Mouse (Mus musculus) lung, embryonic 16.5 days (tissue): ENCODE measurements around the gene Dpysl4. TPM values are rescaled to one million over a fixed set of nuclear protein-coding genes. Genes with fewer than 3 reads are reported as not detected.
A peak's percentile ranks its signal among the peaks of the same experiment; 100 is the strongest.

ENCODE experiments used
- ATAC-seq: fragments of 200-750 bp; cut with Nextera tagmentation; 2 replicates; pipeline ENCODE4 v1.8.0; 2017; ENCODE audit warnings: low read depth, mild to moderate bottlenecking, moderate library complexity
- H3K27ac ChIP-seq: fragments of 300-500 bp; sonication (generic); 2 replicates; pipeline ENCODE4 v1.5.1; 2014; ENCODE audit warnings: mild to moderate bottlenecking, control low read depth, low read length
- H3K27me3 ChIP-seq: fragments of 300-500 bp; sonication (generic); 2 replicates; pipeline ENCODE4 v1.6.1; 2014; ENCODE audit warnings: low read depth, low read length, mixed read lengths; ENCODE audit not compliant: control insufficient read depth, insufficient read depth
- H3K36me3 ChIP-seq: fragments of 300-500 bp; sonication (generic); 2 replicates; pipeline ENCODE4 v1.6.1; 2014; ENCODE audit warnings: low read length; ENCODE audit not compliant: control insufficient read depth, insufficient read depth
- H3K4me1 ChIP-seq: fragments of 300-500 bp; sonication (generic); replicated peaks from 2 replicates; pipeline ENCODE4 v1.6.1; 2014; ENCODE audit warnings: low read length, mixed read lengths; ENCODE audit not compliant: control insufficient read depth, insufficient read depth
- H3K4me2 ChIP-seq: fragments of 300-500 bp; sonication (generic); 2 replicates; pipeline ENCODE4 v1.6.1; 2014; ENCODE audit warnings: low read depth, low read length, control low read depth
- H3K4me3 ChIP-seq: fragments of 300-500 bp; sonication (generic); 2 replicates; pipeline ENCODE4 v1.5.1; 2014; ENCODE audit warnings: mild to moderate bottlenecking, low read length, control low read depth
- H3K9ac ChIP-seq: fragments of 300-500 bp; sonication (generic); 2 replicates; pipeline ENCODE4 v1.6.1; 2014; ENCODE audit warnings: low read length, control low read depth
- H3K9me3 ChIP-seq: fragments of 300-500 bp; sonication (generic); 2 replicates; pipeline ENCODE4 v1.6.1; 2016; ENCODE audit warnings: low read length; ENCODE audit not compliant: control insufficient read depth
- WGBS: fragments of 180-500 bp; shearing (Covaris S2); extraction: QIAGEN DNeasy Blood & Tissue Kit; methylation state at CpG from one replicate; pipeline ENCODE4 v1.1.7; 2014; 5-methylcytosine and 5-hydroxymethylcytosine counted together
- polyA plus RNA-seq: library from polyadenylated mRNA; unstranded; fragments of >200 nt; fragmentation: Nextera tagmentation; extraction: Ambion mirVana; gene quantifications from 2 replicates; pipeline ENCODE4 v1.2.1, GENCODE M21; 2015

Gene Dpysl4
- polyA plus RNA-seq, 1 experiment from 2014 or later = 4.6 TPM

DNA sequence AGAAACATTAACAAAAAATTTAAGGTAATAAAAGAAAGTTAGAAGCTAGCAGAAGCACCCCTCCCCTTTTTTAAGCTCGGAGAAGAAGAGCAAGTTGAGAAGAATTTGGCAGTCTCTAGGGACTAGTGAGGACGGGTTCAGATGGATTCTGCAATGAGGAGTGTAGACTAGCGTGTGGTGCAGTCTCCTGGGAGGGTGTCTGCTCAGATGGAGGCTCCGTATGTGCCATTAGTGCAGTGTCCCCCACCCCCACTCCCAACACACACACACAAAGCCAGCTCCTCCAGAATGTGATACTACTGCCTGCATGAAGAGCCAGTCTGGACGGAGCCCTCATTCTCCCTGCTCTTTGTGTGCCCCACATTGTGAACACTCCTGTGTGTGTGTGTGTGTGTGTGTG, 4.6 kb upstream of the Dpysl4 start:
- Histone ChIP-seq H3K4me3 (no peak overlapping the region), H3K9ac (no peak overlapping the region), H3K4me1 (no peaks in the 10 kb centered on the region), H3K27ac (no peak overlapping the region), H3K4me2 (no peak overlapping the region), H3K27me3 (peaks cover 12% of the 10 kb centered on the region), H3K9me3 (no peaks in the 10 kb centered on the region), H3K36me3 (no peaks in the 10 kb centered on the region)
- WGBS = 66% methylated on average over 5 of the region's 5 CpGs
- ATAC-seq = no peak

DNA sequence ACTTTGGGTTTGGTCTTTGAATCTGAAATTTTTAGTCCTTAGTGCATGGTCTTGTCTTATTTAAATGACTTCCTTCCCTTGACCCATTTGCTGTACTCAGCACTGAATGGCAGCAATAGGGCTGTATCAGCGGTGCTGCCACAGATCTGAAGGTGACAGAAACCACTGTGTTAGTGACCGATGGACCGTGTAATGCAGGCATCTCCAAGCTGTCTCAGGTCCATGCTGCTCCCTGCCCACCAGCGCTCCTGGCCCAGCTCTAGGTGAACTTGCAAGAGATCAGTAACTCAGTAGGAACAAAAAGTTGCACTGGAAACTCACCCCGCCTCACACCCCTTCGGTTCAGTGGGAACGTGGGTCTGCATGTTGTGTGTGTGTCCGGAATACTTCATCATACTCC, 3.5 kb upstream of the Dpysl4 start:
- Histone ChIP-seq H3K9ac (no peak overlapping the region), H3K4me2 (no peak overlapping the region), H3K27me3 (peaks cover 23% of the 10 kb centered on the region), H3K4me3 (no peak overlapping the region), H3K36me3 (no peaks in the 10 kb centered on the region), H3K27ac (no peak overlapping the region), H3K4me1 (peaks cover 6% of the 10 kb centered on the region), H3K9me3 (no peaks in the 10 kb centered on the region)
- 78% methylated on average over 8 of the region's 8 CpGs for WGBS
- no peak for ATAC-seq

DNA sequence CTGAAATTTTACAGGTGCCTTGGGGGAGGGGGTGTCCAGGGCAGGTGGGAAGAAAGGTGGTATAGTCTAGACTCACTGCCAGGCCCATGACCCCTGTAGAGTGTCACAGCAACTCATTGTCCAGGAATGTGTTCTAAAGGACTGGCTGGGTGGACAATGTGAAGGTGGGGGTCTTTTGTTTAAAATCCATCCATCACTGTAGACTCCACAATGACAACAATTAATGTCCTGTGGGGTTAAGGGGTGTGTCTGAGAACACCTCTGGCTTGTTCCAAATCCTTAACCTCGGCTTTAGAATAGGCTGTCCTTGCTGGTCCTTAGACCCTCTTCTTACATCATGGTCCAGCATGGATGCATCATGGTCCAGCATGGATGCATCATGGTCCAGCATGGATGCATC, 1.5 kb upstream of the Dpysl4 start:
- no peak overlapping the region for H3K4me3 ChIP-seq
- H3K36me3 ChIP-seq = no peaks in the 10 kb centered on the region
- H3K9me3 ChIP-seq = no peaks in the 10 kb centered on the region
- 47% methylated on average over 1 of the region's 1 CpGs for WGBS
- H3K4me1 ChIP-seq = peaks cover 6% of the 10 kb centered on the region
- ATAC-seq = no peak
- no peak overlapping the region for H3K27ac ChIP-seq
- peaks cover 27% of the 10 kb centered on the region for H3K27me3 ChIP-seq
- H3K4me2 ChIP-seq = no peak overlapping the region
- H3K9ac ChIP-seq = no peak overlapping the region

DNA sequence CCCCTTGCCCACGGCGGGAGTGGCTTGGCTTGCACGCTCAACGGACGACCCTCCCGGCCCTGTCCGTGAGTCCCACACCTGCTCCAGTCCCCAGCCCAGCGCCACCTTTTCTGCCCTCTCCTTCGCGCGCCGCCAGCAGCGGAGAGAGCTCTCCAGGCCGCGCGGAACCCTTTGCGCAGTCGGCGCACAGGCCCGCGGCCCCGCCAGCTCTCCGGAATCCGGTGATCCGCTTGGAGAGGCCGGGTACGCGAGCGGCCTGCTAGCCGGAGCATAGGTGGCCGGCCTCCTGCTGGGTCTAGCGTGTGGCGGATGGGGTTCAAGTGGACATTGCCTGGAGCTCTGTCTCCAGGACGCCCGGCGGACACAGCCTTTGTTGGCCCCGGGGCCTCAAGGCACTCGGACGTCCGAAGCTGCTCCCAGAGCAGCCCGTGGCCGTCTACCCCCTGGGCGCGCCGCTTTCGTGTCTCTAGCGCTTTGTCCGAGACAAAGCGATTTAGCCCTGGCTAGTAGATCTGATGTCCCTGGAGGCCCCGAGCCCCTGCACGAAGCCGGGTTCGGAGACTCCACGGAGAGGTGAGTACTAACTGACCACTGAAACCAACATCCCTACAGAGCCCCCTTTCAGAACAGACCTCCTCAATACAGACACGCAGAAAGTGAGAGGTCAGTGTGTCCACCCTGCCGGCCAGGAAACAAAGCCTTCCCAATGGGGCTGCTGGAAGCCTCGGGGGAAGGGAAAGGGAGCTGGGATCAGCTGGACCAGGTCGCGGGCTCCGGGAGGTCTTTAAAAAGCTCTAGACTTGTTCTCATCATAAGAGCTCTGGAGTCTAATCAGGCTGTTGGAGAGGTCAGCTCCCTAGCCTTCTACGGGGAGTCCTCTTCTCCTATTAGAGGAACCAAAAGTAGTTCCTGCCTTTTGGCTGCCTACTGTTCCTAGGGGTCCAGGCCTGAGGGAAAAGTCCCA, 676 bp downstream of the Dpysl4 start:
- 3% methylated on average over 61 of the region's 61 CpGs for WGBS
- H3K27me3 ChIP-seq = peaks cover 27% of the 10 kb centered on the region
- peak overlapping the region; percentile 65 for H3K9ac ChIP-seq
- H3K4me1 ChIP-seq = peaks cover 6% of the 10 kb centered on the region
- H3K9me3 ChIP-seq = no peaks in the 10 kb centered on the region
- peak overlapping the region; percentile 90 for H3K4me2 ChIP-seq
- no peak overlapping the region for H3K27ac ChIP-seq
- H3K36me3 ChIP-seq = no peaks in the 10 kb centered on the region
- ATAC-seq = peak; percentile 72
- H3K4me3 ChIP-seq = peak overlapping the region; percentile 58

DNA sequence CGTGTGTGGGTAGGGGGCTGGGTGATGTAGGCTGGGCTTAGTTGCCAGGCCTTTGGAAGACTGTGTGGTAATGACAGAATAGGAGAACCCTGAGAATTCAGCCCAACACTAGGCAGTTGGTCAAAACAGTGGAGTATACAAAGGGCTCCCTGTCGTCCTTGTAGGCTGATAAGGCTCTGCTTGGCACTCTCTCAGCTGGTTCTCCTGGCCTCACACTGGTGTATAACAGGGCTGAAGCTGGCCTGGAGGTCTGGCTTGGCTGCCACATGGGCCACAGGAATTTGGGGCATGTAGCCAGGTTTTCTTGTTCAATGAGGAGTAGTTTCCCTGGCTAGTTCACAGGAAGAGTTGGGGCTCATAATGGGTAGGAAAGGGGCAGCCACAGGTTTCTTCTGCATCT, 2.0 kb downstream of the Dpysl4 start:
- Histone ChIP-seq H3K4me3 (no peak overlapping the region), H3K9me3 (no peaks in the 10 kb centered on the region), H3K27me3 (peaks cover 27% of the 10 kb centered on the region), H3K4me2 (no peak overlapping the region), H3K9ac (no peak overlapping the region), H3K27ac (no peak overlapping the region), H3K4me1 (peaks cover 6% of the 10 kb centered on the region), H3K36me3 (no peaks in the 10 kb centered on the region)
- WGBS = 47% methylated on average over 2 of the region's 2 CpGs
- ATAC-seq = no peak

DNA sequence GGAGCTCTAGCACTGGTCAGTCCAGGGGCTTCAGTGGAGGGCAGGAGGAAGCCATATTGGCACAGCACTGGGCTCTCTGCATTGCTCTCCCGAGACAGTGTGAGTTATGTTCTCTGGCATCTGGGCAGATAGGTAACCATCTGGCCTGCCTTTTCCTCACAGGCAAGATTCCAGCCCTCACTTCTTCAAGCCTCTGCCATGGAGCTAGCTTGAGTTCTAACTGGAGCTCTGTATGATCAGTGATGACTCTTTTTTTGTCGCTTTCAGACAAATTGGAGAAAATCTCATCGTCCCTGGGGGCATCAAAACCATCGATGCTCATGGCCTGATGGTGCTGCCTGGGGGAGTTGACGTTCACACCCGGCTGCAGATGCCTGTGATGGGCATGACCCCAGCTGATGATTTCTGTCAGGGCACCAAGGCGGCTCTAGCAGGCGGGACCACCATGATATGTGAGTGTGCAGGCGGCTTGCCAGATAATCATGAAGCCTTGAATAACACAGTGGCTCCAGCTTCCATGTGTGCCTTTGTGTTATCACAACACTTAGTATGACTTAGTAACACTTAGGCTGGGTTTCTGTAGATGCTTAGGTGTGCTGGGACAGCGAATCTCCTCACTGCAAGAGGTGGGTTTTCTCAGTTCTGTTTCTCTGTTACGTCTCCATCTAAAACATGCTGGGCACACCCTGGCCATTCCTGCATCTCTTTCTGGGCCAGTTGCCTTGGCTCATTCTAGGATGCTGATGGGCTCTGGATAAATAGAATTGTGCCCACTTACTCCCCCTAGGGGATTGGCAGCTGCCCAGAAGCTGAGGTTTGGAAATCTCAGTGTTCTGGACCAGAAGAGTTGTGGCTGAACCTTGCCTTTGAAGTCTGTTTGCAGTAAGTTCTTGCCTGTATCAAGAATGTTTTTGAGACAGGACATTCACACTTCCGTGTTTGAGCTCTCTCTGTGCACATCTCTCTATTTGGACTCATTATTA, 4.4 kb downstream of the Dpysl4 start:
- H3K27ac ChIP-seq = no peak overlapping the region
- no peak overlapping the region for H3K4me3 ChIP-seq
- no peaks in the 10 kb centered on the region for H3K36me3 ChIP-seq
- no peak for ATAC-seq
- no peak overlapping the region for H3K4me2 ChIP-seq
- H3K9me3 ChIP-seq = no peaks in the 10 kb centered on the region
- H3K4me1 ChIP-seq = peaks cover 6% of the 10 kb centered on the region
- peaks cover 24% of the 10 kb centered on the region for H3K27me3 ChIP-seq
- 85% methylated on average over 12 of the region's 12 CpGs for WGBS
- H3K9ac ChIP-seq = no peak overlapping the region

DNA sequence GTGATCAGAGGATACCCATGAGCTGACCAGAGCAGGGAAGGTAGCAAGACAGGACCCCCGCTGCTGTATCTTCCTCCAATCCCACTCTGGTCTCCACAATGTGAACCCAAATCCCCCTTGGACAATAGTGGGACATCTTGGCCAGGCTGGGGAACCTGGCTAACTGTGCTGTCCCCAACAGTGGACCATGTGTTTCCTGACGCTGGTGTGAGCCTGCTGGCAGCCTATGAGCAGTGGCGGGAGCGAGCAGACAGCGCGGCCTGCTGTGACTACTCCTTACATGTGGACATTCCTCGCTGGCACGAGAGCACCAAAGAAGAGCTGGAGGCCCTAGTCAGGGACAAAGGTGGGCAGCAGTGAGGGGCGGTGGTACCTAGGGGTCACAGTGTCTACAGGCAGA, 5.9 kb downstream of the Dpysl4 start:
- 87% methylated on average over 9 of the region's 9 CpGs for WGBS
- no peak overlapping the region for H3K9ac ChIP-seq
- peaks cover 2% of the 10 kb centered on the region for H3K4me1 ChIP-seq
- no peak overlapping the region for H3K4me3 ChIP-seq
- no peak overlapping the region for H3K4me2 ChIP-seq
- no peaks in the 10 kb centered on the region for H3K36me3 ChIP-seq
- peaks cover 10% of the 10 kb centered on the region; the same call in 1 of the 2 replicates for H3K27me3 ChIP-seq
- H3K9me3 ChIP-seq = no peaks in the 10 kb centered on the region
- ATAC-seq = no peak
- no peak overlapping the region for H3K27ac ChIP-seq

DNA sequence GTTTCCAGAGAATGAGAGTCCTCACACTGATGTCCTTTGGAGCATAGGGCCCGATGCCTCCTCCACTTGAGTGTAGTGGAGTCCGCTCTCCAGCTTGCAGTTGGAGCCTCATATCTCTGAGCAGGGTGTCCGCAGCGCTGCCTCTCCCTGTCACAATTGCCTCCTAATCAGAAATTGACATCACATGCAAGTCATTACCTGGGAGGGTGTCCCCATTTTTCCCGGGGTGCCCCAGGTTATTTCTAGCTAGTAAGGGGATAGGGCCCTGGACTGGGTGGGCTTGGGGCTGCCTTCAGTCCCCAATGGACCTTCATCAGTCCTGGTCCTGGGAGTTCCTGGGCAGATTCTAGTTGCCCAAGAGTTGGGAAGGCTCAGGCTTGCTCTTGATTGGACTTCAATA, 6.9 kb downstream of the Dpysl4 start:
- Histone ChIP-seq H3K9ac (no peak overlapping the region), H3K4me1 (no peaks in the 10 kb centered on the region), H3K9me3 (no peaks in the 10 kb centered on the region), H3K4me3 (no peak overlapping the region), H3K36me3 (no peaks in the 10 kb centered on the region), H3K4me2 (no peak overlapping the region), H3K27ac (no peak overlapping the region), H3K27me3 (peaks cover under 1% of the 10 kb centered on the region; the same call in 1 of the 2 replicates)
- no peak for ATAC-seq
- 94% methylated on average over 5 of the region's 5 CpGs for WGBS

DNA sequence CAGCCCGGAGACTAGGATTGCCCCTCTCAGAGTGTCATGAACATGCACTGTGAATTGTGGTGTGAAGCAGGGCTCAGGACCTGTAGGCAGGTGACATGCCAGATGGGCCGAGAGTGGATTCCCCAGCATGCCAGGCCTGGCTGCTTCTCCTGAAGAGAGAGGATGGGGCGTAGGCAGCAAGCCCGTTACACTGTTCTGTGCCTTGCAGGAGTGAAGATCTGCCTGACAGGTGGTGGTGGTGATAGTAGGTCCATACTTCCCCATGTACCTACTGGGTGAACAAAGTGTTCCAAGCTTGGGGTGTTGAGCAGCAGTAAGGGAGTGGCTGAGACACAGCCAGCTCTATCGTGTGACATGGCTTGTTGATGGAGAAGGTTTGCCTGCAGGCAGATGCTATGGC, 7.3 kb downstream of the Dpysl4 start:
- Histone ChIP-seq H3K4me3 (no peak overlapping the region), H3K36me3 (no peaks in the 10 kb centered on the region), H3K27me3 (no peaks in the 10 kb centered on the region), H3K27ac (no peak overlapping the region), H3K9me3 (no peaks in the 10 kb centered on the region), H3K4me1 (no peaks in the 10 kb centered on the region), H3K4me2 (no peak overlapping the region), H3K9ac (no peak overlapping the region)
- ATAC-seq = no peak
- 86% methylated on average over 5 of the region's 5 CpGs for WGBS
